Mouse (Mus musculus) layer of hippocampus, postnatal 36 days (tissue): ENCODE results near the gene Mcl1. TPM values are rescaled to one million over a fixed set of nuclear protein-coding genes. Genes with fewer than 3 reads are reported as not detected.
"Not testable (repeated sequence)": the region's sequence is repeated elsewhere in the genome, so short reads cannot be mapped to it uniquely, and the experiment has no call there.

ENCODE experiments used
- DNase-seq, 2 experiments: peaks; one replicate each; pipeline ENCODE4 v3.0.0; 2022
- total RNA-seq, 2 experiments: library from RNA; stranded (reverse); gene quantifications; 2 replicates each; pipeline ENCODE4 v1.2.3; 2021

The Mcl1 gene
- total RNA-seq, 2 experiments from 2014 or later = 60.8 to 61.3 TPM

GRCm38 (mm10) chr3:95686492-95687167 lies 28.0 kb downstream of the Mcl1 start:
- no peak for DNase-seq

GRCm38 (mm10) chr3:95687168-95687523 lies 28.6 kb downstream of the Mcl1 start:
- DNase-seq = no peak

GRCm38 (mm10) chr3:95687524-95688421 lies 29.2 kb downstream of the Mcl1 start, which contains the start of gene Adamtsl4:
Gene Adamtsl4, minus strand, starts transcription at chr3:95687917.
- peak in 1 of 2 experiments; percentile 39 for DNase-seq

- no peak for DNase-seq
These were observed 30.8 kb downstream of the Mcl1 start for GRCm38 (mm10) chr3:95689171-95689915.

GRCm38 (mm10) chr3:95689940-95690339 lies 31.4 kb downstream of the Mcl1 start:
- no peak for DNase-seq

GRCm38 (mm10) chr3:95690552-95690951 lies 32.0 kb downstream of the Mcl1 start:
- DNase-seq = not testable (repeated sequence)

- DNase-seq = no peak
These were observed 34.1 kb downstream of the Mcl1 start for GRCm38 (mm10) chr3:95692677-95693076.

- DNase-seq = no peak
These were observed 35.5 kb downstream of the Mcl1 start for GRCm38 (mm10) chr3:95693821-95694807.

- no peak for DNase-seq
These were observed 36.5 kb downstream of the Mcl1 start for GRCm38 (mm10) chr3:95694808-95695703.

- no peak for DNase-seq
These were observed 37.2 kb downstream of the Mcl1 start for GRCm38 (mm10) chr3:95695796-95696195.

- DNase-seq = no peak
These were observed 37.8 kb downstream of the Mcl1 start for GRCm38 (mm10) chr3:95696360-95696759.

GRCm38 (mm10) chr3:95698286-95698685 lies 39.7 kb downstream of the Mcl1 start:
- no peak for DNase-seq

GRCm38 (mm10) chr3:95700233-95700681 lies 41.7 kb downstream of the Mcl1 start:
- DNase-seq = no peak

GRCm38 (mm10) chr3:95701085-95701484 lies 42.5 kb downstream of the Mcl1 start:
- no peak for DNase-seq

- DNase-seq = peak; percentile 23 to 42
These were observed 43.4 kb downstream of the Mcl1 start for GRCm38 (mm10) chr3:95701877-95702540.

GRCm38 (mm10) chr3:95703276-95703675 lies 44.7 kb downstream of the Mcl1 start:
- DNase-seq = no peak

- DNase-seq = no peak
These were observed 46.0 kb downstream of the Mcl1 start for GRCm38 (mm10) chr3:95704612-95705011.

- no peak for DNase-seq
These were observed 47.7 kb downstream of the Mcl1 start for GRCm38 (mm10) chr3:95706273-95706672.

- DNase-seq = no peak
These were observed 48.9 kb downstream of the Mcl1 start for GRCm38 (mm10) chr3:95707497-95707896.

GRCm38 (mm10) chr3:95709044-95709443 lies 50.5 kb downstream of the Mcl1 start:
- no peak for DNase-seq
